Comparison of ENCODE assay signal across 15 mouse cellular contexts in genomic region chr7:117930392-117930791, GRCm38 (mm10).
A peak's percentile ranks its signal among the peaks of the same experiment; 100 is the strongest.
DNase-seq lines count a peak whose midpoint lies in the region; ATAC-seq lines count a peak whose summit lies in the region.
"Had no signal": no experiment of that assay in that cellular context is flagged by ENCODE, and none has a peak within 500 bp of the region (broad histone marks: within the 10 kb centered on the region; RNA-seq: fewer than 3 reads in every experiment).

No protein-coding gene starts in this region.

- 20% methylated on average over 9 of the region's 9 CpGs for WGBS in forebrain, embryonic 13.5 days

- ATAC-seq in forebrain, embryonic 13.5 days, result peak; percentile 41; the same call in 1 of the 2 replicates
- no peak for ATAC-seq in megakaryocyte, adult 5-6 weeks (ENCODE audit: poor library complexity, severe bottlenecking)
- ATAC-seq: intestine, embryonic 15.5 days had no signal

- H3K27me3 ChIP-seq in forebrain, embryonic 13.5 days, result peaks cover 5% of the 10 kb centered on the region; the same call in 1 of the 2 replicates
- H3K27me3 ChIP-seq: heart, embryonic 12.5 days; intestine, embryonic 15.5 days had no signal

- H3K4me3 ChIP-seq in forebrain, embryonic 13.5 days, result no peak overlapping the region
- H3K4me3 ChIP-seq: heart, embryonic 12.5 days; hindbrain, embryonic 10.5 days; intestine, embryonic 15.5 days had no signal

- H3K27ac ChIP-seq in forebrain, embryonic 13.5 days, result no peak overlapping the region
- H3K27ac ChIP-seq: hindbrain, embryonic 10.5 days; hindbrain, embryonic 14.5 days; intestine, embryonic 15.5 days had no signal

- no peaks in the 10 kb centered on the region for H3K9me3 ChIP-seq in forebrain, embryonic 13.5 days (replicated peaks)
- H3K9me3 ChIP-seq: heart, embryonic 12.5 days; hindbrain, embryonic 10.5 days; intestine, embryonic 15.5 days had no signal

- H3K9ac ChIP-seq in forebrain, embryonic 13.5 days, result no peak overlapping the region
- H3K9ac ChIP-seq: heart, embryonic 12.5 days; hindbrain, embryonic 14.5 days; intestine, embryonic 15.5 days had no signal

- DNase-seq in heart, adult 11 months, result peak; percentile 80
- no peak for DNase-seq in heart, adult 18-20 months
- peak; percentile 34 for DNase-seq in retina, embryonic 14.5 days (ENCODE audit: low spot score)
- no peak for DNase-seq in cerebellum, postnatal 36 days
- DNase-seq: adrenal gland, postnatal 10 days; cerebellum, adult 11-12 months; cerebellum, adult 9-10 months; gastrocnemius, postnatal 10 days; kidney, adult 18-20 months had no signal

- H3K36me3 ChIP-seq in forebrain, embryonic 13.5 days (ENCODE audit: poor library complexity, severe bottlenecking), result no peaks in the 10 kb centered on the region
- H3K36me3 ChIP-seq: heart, embryonic 12.5 days; hindbrain, embryonic 10.5 days; intestine, embryonic 15.5 days had no signal

- H3K4me2 ChIP-seq in forebrain, embryonic 13.5 days, result no peak overlapping the region; the same call in 1 of the 2 replicates
- H3K4me2 ChIP-seq: heart, embryonic 12.5 days; hindbrain, embryonic 14.5 days; intestine, embryonic 15.5 days had no signal

- H3K4me1 ChIP-seq in forebrain, embryonic 13.5 days, result peaks cover 27% of the 10 kb centered on the region
- H3K4me1 ChIP-seq: heart, embryonic 12.5 days; hindbrain, embryonic 10.5 days; intestine, embryonic 15.5 days had no signal

Comparison
In these comparisons a context has a peak if more than half of its experiments do, and no peak if none do; other contexts are left out.
1. DNase-seq: peak in heart, adult 11 months (single experiment) and retina, embryonic 14.5 days (single experiment); none in heart, adult 18-20 months (0 of 2) and cerebellum, postnatal 36 days (0 of 2).